Mouse (Mus musculus): Measurements from ENCODE around the gene Casp6.
A peak's percentile ranks its signal among the peaks of the same experiment; 100 is the strongest.

Casp6 gene

DNA sequence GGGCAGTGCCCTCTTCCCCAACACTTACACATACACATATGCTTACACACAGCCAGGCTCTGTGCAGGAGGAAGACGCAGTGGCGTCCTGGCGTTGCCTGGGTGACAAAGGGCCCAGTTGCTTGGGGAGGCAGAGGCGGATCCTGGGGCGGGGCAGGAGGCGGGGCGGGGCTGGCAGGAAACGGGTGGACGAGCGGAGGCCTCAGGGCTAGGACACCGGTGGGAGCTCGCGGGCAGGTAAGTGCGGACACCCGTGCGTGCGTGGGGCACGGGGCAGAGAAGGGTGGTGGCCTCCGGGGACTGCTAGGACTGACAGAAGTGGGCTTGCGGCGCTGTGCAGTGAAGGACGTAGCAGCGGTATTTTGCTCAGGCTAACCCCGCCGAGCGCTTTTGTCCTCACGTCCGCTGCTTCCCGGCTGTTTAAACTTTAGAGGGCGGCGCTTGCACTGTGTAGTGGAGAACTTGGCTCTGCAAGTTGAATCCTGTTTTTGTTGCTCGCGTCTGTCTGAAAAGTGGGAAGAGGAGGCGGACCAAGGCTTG, at the start of gene Casp6:
Casp6 (plus strand) TSS at position 155 of the 539 bp plus-strand sequence.
- peak; percentile 55 for DNase-seq

DNA sequence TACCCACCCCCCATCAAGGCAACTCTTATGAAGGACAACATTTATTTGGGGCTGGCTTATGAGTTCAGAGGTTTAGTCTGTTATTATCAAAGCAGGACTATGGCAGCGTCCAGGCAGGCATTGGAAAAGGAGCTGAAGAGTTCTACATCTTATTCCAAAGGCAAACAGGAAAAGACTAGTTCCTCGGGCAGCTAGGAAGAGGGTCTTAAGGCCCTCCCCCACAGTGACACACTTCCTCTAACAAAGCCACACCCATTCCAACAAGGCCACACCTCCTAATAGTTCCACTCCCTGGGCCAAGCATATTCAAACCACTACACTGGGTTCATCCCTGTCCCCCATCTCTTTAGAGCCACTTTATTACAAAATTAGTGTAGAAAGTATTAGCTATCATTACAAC, 38.6 kb upstream of the Casp6 start:
- no peak for DNase-seq

DNA sequence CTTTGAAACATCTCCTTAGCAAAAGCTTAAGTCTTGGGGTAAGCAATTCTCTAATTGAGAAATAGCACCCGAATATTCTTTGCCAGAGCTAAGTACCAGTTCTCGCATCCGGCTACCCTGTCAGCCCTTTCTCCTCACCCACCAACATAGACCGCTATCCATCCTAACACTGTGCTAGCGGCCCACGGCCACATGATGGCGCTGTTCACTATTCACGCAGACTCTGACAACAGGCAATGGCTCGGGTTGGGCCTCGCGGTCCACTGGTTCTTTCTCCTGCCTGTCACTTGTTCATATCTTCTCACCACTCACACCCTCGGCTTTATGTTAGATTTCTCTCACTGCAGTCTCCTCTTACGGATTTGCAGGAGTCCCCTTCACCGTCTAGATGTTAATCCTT, 37.5 kb upstream of the Casp6 start:
- no peak for DNase-seq

DNA sequence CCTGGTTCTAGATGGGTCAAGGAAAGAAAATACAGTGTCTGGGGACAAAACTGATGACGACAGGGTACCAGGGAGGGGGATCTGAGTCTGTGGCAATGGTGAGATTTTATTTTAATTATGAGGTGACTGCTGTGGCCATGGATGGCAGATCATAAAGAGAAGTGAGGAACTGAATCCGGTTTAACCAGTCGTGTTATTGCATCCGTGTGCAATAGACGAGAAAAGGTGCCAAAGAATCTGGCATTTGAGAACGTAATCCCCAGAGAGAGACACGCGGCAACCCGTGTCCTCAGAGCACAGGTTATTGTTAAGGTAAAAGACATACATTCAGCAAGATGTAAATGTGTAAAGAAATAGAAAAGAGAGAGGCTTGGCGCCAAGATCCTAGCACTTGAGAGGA, 23.9 kb upstream of the Casp6 start:
- no peak for DNase-seq

DNA sequence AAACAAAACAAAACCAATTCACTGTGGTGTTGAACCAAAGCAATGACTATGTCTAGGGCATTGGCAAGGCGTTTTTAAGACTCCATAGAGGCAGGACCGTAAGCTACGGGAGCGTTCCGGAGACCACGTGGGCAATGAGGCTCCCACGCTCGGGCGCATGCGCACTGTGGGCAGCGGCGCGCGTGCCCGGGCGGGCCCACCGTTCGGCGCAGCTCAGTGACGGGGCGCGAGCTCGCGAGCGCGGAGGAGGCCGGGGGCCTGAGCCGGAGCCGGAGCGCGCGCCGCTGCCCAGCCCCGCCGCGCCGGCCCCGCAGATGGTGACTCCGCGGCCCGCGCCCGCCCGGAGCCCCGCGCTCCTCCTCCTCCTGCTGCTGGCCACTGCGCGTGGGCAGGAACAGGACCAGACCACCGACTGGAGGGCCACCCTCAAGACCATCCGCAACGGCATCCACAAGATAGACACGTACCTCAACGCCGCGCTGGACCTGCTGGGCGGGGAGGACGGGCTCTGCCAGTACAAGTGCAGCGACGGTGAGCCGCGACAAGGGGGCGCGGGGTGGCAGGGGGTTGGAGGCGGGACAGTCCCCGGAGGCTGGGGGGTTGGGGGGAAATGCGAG, 22.7 kb upstream of the Casp6 start, which contains the start of gene Pla2g12a:
Pla2g12a (plus strand) TSS at position 202 of the 617 bp plus-strand sequence.
- DNase-seq, result peak; percentile 96

DNA sequence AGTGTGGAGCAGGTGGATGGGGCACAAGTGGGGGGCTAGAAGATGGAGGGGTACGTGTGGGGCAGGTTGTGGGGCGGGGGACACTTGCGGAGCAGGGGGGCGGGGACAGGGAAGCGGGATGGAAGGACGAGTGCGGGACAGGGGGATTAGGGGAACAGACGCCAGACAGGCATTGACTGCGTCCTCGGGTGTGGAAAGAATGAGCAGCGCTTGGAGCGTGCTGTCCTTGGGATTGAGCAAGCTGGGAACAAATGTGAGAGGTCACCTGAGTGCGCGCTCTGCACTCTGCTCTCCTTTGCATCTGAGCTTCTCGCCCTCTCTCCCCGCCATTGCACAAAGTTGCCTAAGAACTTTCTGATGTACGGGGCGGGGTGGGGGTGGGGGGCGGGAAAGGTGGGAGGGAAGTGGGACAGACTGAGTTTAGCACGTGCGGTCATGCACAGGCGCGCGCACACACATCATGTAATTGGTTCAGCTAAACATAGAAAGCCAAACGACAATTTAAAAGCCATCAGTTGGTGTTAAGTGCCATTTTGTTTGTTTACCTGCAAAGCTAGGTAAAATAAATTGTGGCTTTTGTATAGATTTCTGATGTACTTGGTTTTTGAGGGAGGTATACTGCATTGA, 22.0 kb upstream of the Casp6 start:
- DNase-seq, result no peak

DNA sequence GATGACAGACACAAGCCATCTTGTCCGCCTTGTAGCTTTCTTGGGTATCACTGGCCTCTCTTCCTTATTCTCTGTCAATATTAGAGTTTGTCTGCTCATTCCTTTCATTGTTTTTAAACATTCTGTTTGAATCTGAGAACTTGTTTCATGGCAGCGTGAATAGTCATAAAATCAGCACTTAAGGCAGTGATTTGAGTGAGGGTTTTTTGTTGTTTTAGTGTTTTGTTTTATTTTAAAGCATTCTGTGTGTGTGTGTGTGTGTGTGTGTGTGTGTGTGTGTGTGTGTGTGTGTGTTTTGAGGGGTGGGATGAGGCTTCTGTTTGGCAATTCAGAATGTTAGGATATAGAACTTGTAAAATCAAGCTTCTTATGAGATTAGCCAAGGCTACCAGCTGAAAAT, 21.3 kb upstream of the Casp6 start:
- no peak for DNase-seq

DNA sequence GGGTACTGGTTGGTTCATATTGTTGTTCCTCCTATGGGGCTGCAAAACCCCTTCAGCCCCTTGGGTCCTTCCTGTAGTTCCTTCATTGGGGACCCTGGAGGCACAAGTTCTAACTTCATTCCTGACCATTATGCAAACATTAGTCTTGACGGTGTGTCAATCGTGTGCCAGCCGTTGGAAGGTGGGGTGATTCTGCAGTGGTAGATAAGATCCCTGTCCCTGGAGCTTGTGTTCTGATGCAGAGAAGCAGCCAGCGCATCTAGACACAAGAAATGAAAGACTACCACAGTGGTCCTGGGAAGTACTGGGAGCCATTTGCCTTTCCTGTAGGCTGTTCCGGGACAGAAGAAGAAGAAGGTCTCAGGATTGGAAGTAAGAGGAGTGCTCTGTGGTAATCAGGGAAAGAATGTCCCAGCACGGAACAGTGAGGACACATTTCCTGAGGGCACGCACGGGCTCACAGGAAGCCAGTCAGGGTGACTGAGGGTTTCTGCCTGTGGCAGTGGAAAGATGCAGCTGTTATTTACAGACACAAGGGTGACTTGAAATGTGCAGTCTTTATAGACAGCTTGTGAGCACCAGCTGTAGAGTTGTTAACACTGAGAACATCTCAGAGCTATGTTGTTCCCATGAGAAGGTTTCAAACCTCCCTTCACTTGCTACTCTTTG, 20.2 kb upstream of the Casp6 start:
- no peak for DNase-seq

DNA sequence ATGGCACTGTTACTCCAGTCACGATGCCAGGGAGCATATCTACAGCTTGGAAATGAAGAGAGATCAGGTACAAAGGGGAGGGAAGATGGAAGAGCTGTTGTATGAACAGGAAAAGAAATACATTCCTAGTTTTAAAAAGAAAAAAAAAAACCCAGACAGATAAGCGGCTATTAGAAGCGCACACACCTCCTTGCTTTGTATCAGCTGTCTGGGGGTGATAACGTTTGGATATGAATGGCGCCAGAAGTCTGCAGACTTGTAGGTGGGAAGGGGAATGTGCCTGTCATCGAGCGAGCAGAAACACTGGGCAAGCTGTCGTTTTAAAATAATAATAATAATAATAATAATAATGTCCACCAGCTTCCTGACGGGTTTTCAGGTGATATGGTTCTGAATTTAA, 15.6 kb upstream of the Casp6 start:
- DNase-seq, result no peak

DNA sequence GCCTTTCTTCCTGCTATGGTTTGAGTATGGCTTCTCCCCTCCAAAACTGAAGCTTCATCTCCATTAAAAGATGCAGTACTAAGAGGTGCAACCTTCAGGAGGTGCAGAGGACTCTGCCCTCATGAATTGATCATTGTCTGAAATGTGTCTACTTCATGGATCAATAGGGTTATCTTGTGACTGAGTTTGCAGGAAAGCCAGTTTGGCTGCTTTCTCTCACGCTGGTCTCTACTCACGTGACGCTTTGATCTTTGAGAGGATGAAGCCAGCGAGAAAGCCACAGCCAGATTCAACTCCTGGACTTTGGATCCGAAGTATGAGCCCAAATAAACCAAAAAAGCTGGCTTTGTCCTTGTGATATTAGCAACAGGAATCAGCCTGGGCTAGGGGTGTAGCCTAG, 14.8 kb upstream of the Casp6 start:
- no peak for DNase-seq

DNA sequence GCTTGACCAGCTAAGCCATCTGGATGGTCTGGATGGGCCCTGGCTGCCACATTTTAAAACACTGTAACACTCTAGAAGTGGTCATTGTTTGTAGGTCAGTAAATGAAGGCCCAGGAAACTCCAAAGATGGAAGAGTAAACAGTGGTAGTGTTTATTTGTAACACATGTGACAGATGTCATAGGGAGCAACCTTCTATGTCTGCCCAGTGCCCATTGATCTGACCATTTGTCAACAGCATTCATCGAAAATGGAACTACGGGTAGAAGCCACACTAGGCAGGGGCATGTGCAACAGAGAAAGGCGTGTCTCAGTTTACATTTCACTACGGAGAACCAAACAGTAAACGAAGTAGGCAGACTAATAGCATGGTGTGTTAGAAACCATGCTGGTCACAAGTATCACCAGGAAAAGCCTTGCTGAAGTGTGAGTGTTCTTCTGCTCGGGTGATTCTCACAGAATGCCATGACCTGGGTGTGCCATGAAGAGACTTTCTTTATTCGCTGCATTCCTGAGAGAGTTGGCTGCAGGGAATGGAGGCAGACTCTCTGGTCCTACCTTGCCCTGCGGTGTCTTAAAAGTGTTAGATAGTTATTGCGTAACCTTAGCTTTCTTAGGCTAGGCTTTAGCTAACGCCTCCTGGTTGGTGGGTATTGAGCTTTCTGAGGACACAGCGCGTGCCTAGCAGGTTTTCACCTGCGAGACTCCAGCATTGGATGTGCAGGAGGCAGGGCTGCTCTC, 13.3 kb upstream of the Casp6 start:
- DNase-seq, result no peak

DNA sequence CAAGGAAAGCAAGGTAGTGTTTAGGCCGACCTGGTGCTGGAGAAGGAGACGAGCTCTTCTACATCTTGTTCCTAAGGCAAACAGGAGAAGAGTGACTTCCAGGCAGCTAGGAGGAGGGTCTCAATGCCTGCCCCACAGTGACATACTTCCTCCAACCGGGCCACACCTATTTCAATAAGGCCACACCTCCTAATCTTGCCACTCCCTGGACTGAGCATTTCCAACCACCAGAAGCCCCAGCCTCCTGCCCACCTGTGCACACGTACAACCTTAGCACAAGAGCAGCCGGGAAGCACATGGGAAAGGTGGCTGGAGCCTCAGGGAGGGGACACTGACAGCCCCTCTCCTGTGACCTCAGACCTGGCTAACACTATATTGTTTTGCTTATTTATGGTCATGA, 9.2 kb upstream of the Casp6 start:
- no peak for DNase-seq

DNA sequence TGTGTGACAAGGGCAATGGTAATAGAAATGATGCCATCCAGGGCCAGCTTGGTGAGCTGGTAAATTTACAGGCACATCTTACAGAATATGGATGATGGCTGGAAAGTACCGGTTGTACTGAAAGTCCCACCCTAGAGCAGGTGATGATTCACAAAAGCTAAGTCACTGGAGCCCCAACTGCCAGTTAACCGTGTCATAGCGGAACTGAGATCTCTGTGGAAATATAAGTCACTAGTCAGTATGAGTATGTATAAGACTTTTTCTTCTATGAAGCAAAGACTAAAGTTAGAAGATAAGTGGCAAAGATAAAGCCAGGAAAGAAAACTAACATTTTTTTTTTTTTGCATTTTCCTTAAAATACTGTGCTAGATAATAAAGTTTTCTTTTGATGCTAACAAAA, 8.1 kb upstream of the Casp6 start:
- DNase-seq, result no peak

DNA sequence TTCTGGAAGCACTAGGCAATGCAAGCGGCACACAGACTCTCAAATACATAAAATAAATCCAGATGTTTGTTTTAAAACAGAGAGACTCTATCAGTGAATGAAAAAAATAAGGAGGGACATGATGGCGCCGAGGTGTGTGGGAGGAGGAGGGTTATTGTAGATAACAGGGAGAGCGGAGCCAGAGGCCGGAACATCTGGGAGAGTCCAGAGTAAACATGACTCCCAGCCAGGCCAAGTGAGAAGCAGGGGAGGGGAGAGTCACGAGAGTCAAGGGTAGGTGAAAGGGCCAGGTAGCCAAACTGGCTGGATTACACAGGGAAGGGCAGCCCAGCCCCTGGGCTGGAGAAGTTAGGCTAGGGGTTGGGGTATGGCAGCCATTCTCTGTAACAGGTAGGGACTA, 4.6 kb upstream of the Casp6 start:
- DNase-seq, result no peak

DNA sequence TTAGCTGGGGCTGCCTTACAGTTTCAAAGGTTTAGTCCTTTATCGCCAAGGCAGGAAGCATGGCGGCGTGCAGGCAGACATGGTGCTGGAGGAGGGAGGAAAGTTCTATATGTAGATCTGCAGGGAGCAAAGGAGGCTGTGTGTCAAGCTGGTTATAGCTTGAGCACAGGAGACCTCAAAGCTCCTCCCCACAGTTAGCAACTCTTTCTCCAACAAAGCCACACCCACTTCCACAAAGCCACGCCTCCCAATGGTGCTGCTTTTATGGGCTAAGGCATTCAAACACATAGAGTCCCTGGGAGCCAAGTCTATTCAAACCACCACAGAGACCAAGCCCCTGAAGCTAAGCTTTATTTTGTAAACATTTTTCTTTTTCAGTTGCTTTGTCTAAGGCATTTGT, 2.3 kb upstream of the Casp6 start:
- no peak for DNase-seq

DNA sequence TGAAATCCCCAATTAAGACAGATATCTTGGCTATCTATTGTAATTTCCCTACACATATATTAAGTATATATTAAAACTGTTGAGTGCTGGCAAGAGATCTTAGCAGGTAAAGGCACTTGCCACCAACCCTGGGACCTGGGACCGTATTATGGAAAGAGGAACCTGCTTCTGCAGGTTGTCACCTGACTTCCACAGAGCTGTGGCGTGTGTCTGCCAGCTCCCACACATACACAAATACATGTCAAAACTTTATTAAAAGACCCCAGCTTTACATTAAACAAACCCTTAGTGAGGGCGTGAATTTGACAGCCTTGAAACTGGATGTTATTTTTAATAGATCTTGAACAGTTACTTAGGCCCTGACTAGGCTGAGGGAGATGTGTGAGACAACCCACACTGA, 2.1 kb downstream of the Casp6 start:
- no peak for DNase-seq

DNA sequence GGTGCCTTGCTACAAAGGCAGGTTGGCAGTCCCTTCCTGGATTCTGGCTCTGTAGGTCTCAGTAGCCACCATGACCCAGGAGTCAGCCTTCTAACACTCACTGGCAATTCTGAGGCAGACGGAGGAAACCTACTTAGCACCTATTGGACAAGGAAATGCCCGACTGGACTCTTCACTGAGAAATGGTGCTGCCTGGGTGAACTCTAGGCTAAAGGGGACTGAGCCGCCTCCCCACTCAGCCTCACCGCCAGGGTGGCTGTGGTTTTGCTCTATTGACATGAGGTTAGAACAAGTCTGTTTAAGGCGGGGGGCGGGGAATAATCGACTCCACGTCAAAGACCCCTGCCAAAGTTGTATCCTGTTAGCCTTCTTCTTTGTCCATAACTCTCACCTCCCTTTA, 2.6 kb downstream of the Casp6 start:
- no peak for DNase-seq

DNA sequence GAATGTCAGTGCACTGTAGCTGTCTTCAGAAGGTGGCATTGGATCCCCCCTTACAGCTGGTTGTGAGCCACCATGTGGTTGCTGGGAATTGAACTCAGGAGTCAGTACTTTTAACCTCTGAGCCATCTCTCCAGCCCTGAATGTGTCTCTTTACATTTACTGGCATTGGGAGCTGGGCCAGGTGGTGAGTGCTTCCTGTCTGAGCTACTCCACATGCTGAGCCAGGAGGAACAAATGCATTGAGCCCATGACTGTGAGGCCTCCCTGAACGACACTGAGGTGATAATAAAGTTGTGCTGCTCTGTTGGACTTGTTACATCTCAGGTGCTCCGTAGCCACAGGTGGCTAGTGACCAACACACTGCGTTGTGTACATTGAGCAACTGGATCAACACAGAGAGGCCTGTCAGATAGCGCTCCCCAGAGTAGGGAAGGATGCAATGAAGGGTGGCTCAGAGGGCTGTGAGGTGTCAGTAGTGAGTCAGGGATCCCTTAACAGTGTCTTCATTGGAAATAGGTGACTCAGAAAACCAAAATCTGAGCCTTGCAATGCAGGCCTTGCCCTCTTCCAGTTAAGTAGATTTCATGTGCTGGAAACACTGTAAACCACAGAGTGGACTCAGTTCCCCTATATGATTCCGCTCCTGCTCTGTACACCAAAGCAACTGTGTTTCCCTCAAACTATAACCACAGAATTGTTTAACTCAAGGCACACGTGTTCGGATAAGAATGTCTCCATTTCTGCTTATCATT, 3.3 kb downstream of the Casp6 start:
- DNase-seq, result no peak

DNA sequence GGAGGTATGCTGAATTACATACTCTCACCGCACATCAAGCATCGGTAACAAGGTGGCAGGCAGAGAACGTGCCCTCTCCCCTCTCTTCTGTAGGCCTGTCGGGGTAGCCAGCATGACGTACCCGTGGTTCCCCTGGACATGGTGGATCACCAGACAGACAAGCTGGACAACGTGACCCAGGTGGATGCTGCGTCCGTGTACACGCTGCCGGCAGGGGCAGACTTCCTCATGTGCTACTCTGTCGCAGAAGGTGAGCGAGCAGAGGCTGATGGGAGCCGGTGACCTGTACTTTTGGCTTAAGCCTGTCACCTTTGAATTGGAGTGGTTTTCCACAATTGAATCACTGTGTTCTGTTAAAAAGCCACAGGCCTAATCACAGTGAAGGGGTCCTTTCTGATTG, 10.8 kb downstream of the Casp6 start:
- no peak for DNase-seq

DNA sequence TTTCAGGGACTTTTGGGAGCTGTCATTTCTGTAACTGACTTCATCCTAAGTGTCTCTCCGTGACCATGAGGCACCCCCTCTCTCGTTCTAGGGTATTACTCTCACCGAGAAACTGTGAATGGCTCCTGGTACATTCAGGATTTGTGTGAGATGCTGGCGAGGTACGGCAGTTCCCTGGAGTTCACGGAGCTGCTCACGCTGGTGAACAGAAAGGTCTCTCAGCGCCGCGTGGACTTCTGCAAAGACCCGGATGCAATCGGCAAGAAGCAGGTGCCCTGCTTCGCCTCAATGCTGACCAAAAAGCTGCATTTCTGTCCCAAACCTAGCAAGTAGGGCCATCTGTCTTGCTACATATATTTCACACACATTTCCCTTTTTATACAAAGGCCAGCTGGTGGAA, 12.0 kb downstream of the Casp6 start:
- DNase-seq, result no peak

DNA sequence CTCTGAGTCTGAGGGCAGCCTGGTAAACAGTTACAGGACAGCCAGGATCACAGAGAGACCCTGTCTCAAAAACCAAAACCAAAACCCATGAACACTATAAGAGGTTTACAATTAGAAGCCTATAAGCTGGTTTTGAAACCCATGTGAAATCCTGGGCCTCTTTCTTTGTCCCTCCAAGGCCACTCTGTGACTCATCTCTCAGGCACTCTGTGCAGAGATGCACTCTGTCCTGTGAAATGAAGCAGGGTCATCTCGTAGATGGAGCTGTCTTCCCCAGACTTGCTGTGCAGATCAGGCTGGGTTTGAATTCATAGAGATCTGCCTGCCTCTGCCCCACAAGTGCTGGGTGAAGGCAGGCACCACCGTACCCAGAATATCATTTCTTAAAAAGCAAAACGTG, 16.2 kb downstream of the Casp6 start:
- no peak for DNase-seq

DNA sequence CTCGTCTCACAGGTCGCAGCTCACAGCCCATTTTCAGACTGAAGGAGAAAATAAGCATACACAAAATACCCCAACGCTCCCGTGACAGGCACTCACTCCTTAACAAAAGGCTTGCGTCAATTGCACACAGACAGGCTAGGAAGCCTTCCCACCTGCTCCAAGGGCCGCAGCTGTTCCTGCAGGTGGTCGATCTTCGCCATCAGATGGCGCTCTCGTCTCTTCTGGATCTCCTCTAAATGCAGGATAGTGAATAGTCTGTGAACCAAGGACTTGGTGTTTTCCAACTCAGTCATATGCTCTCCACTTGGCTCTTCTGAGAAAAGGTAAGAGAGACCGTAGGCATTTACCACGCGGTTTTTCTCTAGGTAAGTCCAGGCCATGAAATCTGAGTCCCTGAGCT, 17.2 kb downstream of the Casp6 start:
- peak; percentile 74 for DNase-seq

DNA sequence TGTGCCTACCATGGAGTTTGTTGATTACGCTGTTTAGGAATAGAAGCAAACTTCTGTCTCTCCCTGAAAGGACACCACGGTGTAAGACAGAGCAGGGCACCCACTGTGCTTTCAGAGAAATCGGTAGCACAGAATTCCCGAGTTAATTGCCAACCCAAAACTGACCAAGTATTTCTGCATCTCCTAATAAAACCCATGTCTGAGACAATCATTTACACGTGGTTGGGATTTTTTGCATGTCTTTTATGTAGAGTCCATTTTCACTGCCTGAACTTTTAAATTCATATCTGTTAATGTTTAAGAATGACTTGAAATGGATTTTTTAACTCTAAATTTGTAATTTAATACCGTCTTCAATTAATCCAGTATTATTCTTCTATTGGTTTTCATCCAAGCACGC, 22.4 kb downstream of the Casp6 start:
- no peak for DNase-seq
